Mouse (Mus musculus): Measurements from ENCODE around the gene Gm5142. TPM values are rescaled to one million over a fixed set of nuclear protein-coding genes. Genes with fewer than 3 reads are reported as not detected.

Gene Gm5142
- total and polyA plus RNA-seq, 3 experiments = not detected

DNA sequence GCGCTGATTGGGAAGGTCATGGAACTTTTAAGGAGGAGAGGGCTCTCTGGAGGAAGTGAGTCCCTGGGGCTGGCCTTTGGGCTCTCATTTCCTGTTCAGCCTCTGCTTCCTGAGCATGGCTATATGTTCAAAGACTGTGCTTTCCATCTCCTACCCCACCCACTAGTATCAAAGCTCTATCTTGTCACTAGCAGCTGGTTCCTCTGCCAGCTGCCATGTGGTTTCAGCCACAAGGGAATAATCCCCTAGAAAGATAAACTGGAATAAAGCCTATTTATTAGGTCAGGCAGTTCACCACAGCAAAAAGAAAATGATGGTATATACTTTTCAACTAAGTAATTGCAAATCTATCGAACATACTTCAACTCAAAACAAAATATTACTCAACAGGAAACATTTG is 4.2 kb upstream of the Gm5142 start:
- TF ChIP-seq CTCF (IDR thresholded peaks at IDR 0.05) (no peak), EP300 (IDR thresholded peaks at IDR 0.05; ENCODE audit: insufficient read depth, low read depth, low read length) (no peak), POLR2A (IDR thresholded peaks at IDR 0.05; ENCODE audit: insufficient read depth, low read depth, low read length) (no peak)
- WGBS = 52% methylated on average over 2 of the region's 2 CpGs
- intact Hi-C loops (cut with DNase I) = no loop called here

DNA sequence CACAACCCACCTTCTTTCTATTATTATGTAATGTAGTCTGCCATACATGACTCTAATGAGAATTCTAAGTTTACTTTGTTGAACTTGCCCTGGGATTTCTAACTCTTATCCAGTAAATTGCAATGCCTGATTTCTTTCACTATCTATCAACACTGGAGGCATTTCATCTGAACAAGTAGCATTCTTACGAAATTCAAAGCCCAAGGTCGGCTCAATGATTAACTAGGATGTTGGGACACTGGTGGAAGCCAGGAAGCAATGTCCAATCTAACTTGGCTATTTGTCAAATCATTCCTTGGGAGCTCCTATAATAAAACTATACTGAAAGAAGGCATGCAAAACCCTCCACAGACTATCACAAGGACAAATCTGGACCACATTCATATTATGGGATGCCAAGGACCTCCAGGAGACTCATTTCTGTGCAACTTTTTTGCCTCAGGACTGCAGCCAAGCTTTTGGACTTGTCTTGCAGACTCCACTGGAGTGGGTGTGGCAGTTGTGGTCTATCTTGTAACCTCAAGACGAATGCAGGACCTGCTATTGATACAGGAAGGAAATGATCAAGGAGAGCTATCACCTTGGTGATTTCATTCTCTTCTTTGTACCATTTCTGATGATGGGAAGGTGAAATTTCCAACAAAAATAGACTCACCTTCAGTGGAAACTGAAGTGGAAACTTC is 21.4 kb downstream of the Gm5142 start:
- Histone ChIP-seq H3K79me2 (replicated peaks; ENCODE audit: control insufficient read depth, insufficient read depth, low read length) (no peaks in the 10 kb centered on the region), H3K36me3 (ENCODE audit: control insufficient read depth, insufficient read depth, low read length) (no peaks in the 10 kb centered on the region), H3K27ac (no peak overlapping the region), H3K9ac (ENCODE audit: low read depth, low read length) (no peak overlapping the region), H3K4me3 (no peak overlapping the region), H3K4me1 (ENCODE audit: control insufficient read depth, insufficient read depth, low read length) (no peaks in the 10 kb centered on the region), H3K27me3 (ENCODE audit: control insufficient read depth, insufficient read depth, low read length) (no peaks in the 10 kb centered on the region)
- intact Hi-C loops (cut with DNase I) = loop anchor here (5.0 kb wide), 1 partner anchor 400 kb away; no protein-coding TSS in a partner anchor
- no peak for DNase-seq
- 45% methylated on average over 3 of the region's 3 CpGs for WGBS
- no peak for TF ChIP-seq EP300 (IDR thresholded peaks at IDR 0.05; ENCODE audit: insufficient read depth, low read depth, low read length)
- no peak for TF ChIP-seq POLR2A (IDR thresholded peaks at IDR 0.05; ENCODE audit: insufficient read depth, low read depth, low read length)
- TF ChIP-seq CTCF (IDR thresholded peaks at IDR 0.05) = no peak

More for the DNA sequence above, 4.2 kb upstream of the Gm5142 start:
- H3K27me3 ChIP-seq (ENCODE audit: control insufficient read depth, insufficient read depth, low read length) = no peaks in the 10 kb centered on the region
- H3K79me2 ChIP-seq (replicated peaks; ENCODE audit: control insufficient read depth, insufficient read depth, low read length) = no peaks in the 10 kb centered on the region
- no peaks in the 10 kb centered on the region for H3K4me1 ChIP-seq (ENCODE audit: control insufficient read depth, insufficient read depth, low read length)
- H3K27ac ChIP-seq = no peak overlapping the region
- H3K36me3 ChIP-seq (ENCODE audit: control insufficient read depth, insufficient read depth, low read length) = no peaks in the 10 kb centered on the region
- no peak overlapping the region for H3K4me3 ChIP-seq
- DNase-seq = no peak
- no peak overlapping the region for H3K9ac ChIP-seq (ENCODE audit: low read depth, low read length)

DNA sequence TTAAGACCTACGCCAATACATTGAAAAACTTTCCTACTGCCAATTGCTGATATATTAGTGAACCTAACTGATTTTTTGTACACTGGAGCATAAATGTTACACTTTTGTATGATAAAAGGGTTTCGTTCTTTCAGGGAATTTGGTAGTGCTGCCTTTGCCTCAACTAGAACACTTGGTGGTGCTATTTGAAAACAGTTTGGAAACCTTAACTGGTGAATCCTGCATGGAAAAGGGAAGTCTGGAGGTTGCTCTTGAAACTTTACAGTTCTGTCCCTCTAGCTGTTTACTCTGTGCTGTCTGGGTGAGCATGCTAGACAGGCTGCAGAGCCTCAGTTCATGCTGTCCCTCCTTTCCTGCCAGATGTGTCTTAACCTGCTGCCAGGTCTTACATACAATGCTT is 23.0 kb downstream of the Gm5142 start:
- DNase-seq = no peak
- Histone ChIP-seq H3K27me3 (ENCODE audit: control insufficient read depth, insufficient read depth, low read length) (no peaks in the 10 kb centered on the region), H3K36me3 (ENCODE audit: control insufficient read depth, insufficient read depth, low read length) (no peaks in the 10 kb centered on the region), H3K4me1 (ENCODE audit: control insufficient read depth, insufficient read depth, low read length) (no peaks in the 10 kb centered on the region), H3K4me3 (no peak overlapping the region), H3K27ac (no peak overlapping the region), H3K79me2 (replicated peaks; ENCODE audit: control insufficient read depth, insufficient read depth, low read length) (no peaks in the 10 kb centered on the region), H3K9ac (ENCODE audit: low read depth, low read length) (no peak overlapping the region)
- 63% methylated on average over 2 of the region's 2 CpGs for WGBS
- TF ChIP-seq CTCF (IDR thresholded peaks at IDR 0.05) (peak; percentile 61), POLR2A (IDR thresholded peaks at IDR 0.05; ENCODE audit: insufficient read depth, low read depth, low read length) (no peak), EP300 (IDR thresholded peaks at IDR 0.05; ENCODE audit: insufficient read depth, low read depth, low read length) (no peak)
- intact Hi-C loops (cut with DNase I) = loop anchor here (5.0 kb wide), 1 partner anchor 402 kb away; no protein-coding TSS in a partner anchor

DNA sequence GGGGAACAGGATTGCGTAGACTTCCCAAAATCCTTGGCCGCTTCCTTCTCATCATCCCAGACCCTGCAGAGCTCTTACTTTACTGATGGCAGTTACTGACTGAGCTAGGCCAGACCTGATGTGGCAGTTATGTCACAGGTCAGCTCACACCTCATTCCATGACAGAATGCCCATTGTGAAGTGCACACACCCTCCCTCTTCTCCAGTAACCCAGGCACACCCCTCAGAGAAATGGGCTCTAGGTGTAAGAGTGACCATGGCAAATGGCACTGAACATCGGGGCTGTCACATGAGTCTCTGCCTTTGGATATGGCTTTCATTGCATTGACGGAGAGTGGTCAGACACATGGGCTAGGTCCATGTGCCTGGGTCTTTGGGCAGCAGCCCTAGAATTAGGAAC is 35.8 kb downstream of the Gm5142 start, which contains the start of gene 1700129C05Rik:
1700129C05Rik (minus strand) TSS at position 101 of the 400 bp plus-strand sequence.
- 88% methylated on average over 4 of the region's 4 CpGs for WGBS

DNA sequence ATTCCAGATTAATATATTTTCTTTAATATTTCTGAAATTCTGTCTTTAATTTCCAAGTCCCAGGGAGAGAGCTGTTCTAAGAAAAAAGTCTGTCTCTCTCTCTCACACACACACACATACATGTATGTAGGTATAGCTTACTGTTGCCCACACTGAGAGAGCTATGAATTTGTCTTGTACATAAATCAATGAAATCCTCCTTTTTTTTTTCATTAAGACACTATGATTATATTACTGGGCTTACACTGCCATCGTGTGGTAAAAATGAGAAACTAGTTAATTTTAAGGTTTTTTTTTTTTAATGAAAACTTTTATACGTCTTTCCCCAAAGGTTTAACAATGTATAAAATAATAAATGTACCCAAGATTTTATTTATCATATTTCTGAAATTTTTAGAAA is 64.3 kb downstream of the Gm5142 start:
- WGBS = 2% methylated on average over 2 of the region's 2 CpGs
- intact Hi-C loops (cut with DNase I) = loop anchor here (2.0 to 5.0 kb wide), 2 partner anchors 1079 to 1432 kb away; no protein-coding TSS in a partner anchor

More for the DNA sequence above, 35.8 kb downstream of the Gm5142 start, which contains the start of gene 1700129C05Rik:
- H3K9ac ChIP-seq (ENCODE audit: low read depth, low read length) = no peak within 1 kb of the TSS
- H3K27ac ChIP-seq = no peak within 1 kb of the TSS
- intact Hi-C loops (cut with DNase I) = no loop called here
- no peak for TF ChIP-seq CTCF (IDR thresholded peaks at IDR 0.05)
- TF ChIP-seq POLR2A (IDR thresholded peaks at IDR 0.05; ENCODE audit: insufficient read depth, low read depth, low read length) = no peak
- TF ChIP-seq EP300 (IDR thresholded peaks at IDR 0.05; ENCODE audit: insufficient read depth, low read depth, low read length) = no peak
- DNase-seq = no peak
- no peak within 1 kb of the TSS for H3K4me3 ChIP-seq
- no peaks in the 10 kb centered on the region for H3K36me3 ChIP-seq (ENCODE audit: control insufficient read depth, insufficient read depth, low read length)
- no peaks in the 10 kb centered on the region for H3K27me3 ChIP-seq (ENCODE audit: control insufficient read depth, insufficient read depth, low read length)
- no peaks in the 10 kb centered on the region for H3K79me2 ChIP-seq (replicated peaks; ENCODE audit: control insufficient read depth, insufficient read depth, low read length)
- no peaks in the 10 kb centered on the region for H3K4me1 ChIP-seq (ENCODE audit: control insufficient read depth, insufficient read depth, low read length)

More for the DNA sequence above, 64.3 kb downstream of the Gm5142 start:
- DNase-seq = no peak
- Histone ChIP-seq H3K9ac (ENCODE audit: low read depth, low read length) (no peak overlapping the region), H3K27ac (no peak overlapping the region), H3K4me3 (no peak overlapping the region), H3K36me3 (ENCODE audit: control insufficient read depth, insufficient read depth, low read length) (no peaks in the 10 kb centered on the region), H3K79me2 (replicated peaks; ENCODE audit: control insufficient read depth, insufficient read depth, low read length) (no peaks in the 10 kb centered on the region), H3K4me1 (ENCODE audit: control insufficient read depth, insufficient read depth, low read length) (no peaks in the 10 kb centered on the region), H3K27me3 (ENCODE audit: control insufficient read depth, insufficient read depth, low read length) (no peaks in the 10 kb centered on the region)
- no peak for TF ChIP-seq POLR2A (IDR thresholded peaks at IDR 0.05; ENCODE audit: insufficient read depth, low read depth, low read length)
- peak; percentile 72 for TF ChIP-seq CTCF (IDR thresholded peaks at IDR 0.05)

Other genes with a start within 250 kb of the Gm5142 start
- gene 1700129C05Rik, start 35.9 kb downstream of the Gm5142 start, total RNA-seq (2021) = not detected
- 0.10 and 0.56 TPM in 2 replicates for gene 1700129C05Rik, start 35.9 kb downstream of the Gm5142 start, polyA plus RNA-seq (2012; rRNA removed)
- 10 to 100 TPM; 10.2 to 10.9 TPM for gene Rcbtb1, start 22.5 kb upstream of the Gm5142 start, total RNA-seq (2021)
- 5.5 and 12.8 TPM in 2 replicates for gene Rcbtb1, start 22.5 kb upstream of the Gm5142 start, polyA plus RNA-seq (2012; rRNA removed)
- not detected for gene Gm6904, start 81.5 kb upstream of the Gm5142 start, total RNA-seq (2021)
- gene Gm6904, start 81.5 kb upstream of the Gm5142 start, polyA plus RNA-seq (2012; rRNA removed) = 0.47 TPM in 1 of 2 replicates, not detected in the other
- gene Phf11a, start 118.8 kb upstream of the Gm5142 start, total RNA-seq (2021) = under 1 TPM in 1 of 2 experiments, not detected in 1; 0.47 TPM
- gene Phf11a, start 118.8 kb upstream of the Gm5142 start, polyA plus RNA-seq (2012; rRNA removed) = 0.27 and 0.94 TPM in 2 replicates
- 1 to 10 TPM in 1 of 2 experiments, under 1 TPM in 1; 0.73 to 1.0 TPM for gene Phf11b, start 162.6 kb upstream of the Gm5142 start, total RNA-seq (2021)
- 0.53 TPM in 2 replicates for gene Phf11b, start 162.6 kb upstream of the Gm5142 start, polyA plus RNA-seq (2012; rRNA removed)
- 1 to 10 TPM; 4.6 to 5.6 TPM for gene Phf11d, start 186.7 kb upstream of the Gm5142 start, total RNA-seq (2021)
- gene Phf11d, start 186.7 kb upstream of the Gm5142 start, polyA plus RNA-seq (2012; rRNA removed) = 7.2 and 13.2 TPM in 2 replicates
- gene Phf11c, start 216.6 kb upstream of the Gm5142 start, total RNA-seq (2021) = under 1 TPM; 0.59 to 0.89 TPM
- gene Phf11c, start 216.6 kb upstream of the Gm5142 start, polyA plus RNA-seq (2012; rRNA removed) = 0.27 and 0.41 TPM in 2 replicates

All from heart, adult 2 months (tissue).